Mouse (Mus musculus): Measurements from ENCODE around the gene Pbld2.
"Not testable (repeated sequence)": the region's sequence is repeated elsewhere in the genome, so short reads cannot be mapped to it uniquely, and the experiment has no call there.

The Pbld2 gene

DNA sequence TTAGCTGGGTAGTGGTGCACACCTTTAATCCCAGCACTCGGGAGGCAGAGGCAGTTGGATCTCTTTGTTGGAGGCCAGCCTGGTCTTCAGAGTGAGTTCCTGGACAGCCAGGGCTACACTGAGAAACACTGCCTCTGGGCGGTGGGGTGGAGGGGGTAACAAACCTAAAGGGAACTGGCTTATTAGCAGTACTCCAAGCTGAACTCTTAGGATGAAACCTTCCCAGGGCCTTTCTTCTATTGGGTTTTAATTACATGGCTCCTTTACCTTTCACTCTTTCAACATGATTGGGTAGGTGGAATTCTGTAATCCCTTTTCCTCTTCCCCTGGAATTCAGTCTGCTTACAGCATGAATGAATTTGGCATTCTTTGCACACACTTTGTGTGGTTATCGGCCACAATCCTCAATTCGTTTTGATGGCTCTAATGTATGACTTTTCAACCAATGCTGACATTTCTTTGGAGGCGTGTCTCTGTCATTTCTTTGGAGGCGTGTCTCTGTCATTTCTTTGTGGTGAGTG is 1.4 kb downstream of the Pbld2 start:
- no peak for DNase-seq (ENCODE audit: low spot score in 2 of 2)

DNA sequence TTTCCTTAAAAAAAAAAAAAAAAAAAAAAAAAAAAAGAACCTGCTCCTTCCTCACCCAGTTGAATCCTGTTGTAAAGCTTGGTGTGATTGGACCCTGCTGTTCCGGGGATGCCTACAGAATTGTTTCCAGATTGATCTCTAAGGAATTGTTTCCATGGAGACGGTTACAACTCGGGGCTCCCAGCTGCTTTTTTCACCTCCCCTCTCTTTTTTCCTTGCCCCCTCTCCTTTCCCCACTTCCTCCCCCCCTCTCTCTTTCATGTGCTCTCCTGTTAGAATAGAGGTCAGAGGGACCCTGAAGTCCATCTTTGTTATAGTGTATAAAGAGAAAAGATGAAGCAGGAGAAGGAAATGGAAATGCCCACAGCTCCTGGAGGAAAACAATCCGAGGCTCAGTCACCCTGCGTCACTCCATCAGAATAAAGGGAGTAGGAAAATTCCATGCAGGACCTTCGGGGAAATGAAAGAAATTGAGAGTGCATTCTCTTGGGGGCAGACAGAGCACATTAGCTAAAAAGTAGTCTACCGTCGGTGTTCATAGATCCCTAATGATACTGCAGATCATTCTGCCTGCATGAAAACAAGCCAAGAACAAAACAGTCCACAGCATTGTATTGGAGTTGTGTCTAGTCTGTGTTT is 2.2 kb downstream of the Pbld2 start:
- DNase-seq (ENCODE audit: low spot score in 2 of 2): peak in 1 of 2 experiments; percentile 27

DNA sequence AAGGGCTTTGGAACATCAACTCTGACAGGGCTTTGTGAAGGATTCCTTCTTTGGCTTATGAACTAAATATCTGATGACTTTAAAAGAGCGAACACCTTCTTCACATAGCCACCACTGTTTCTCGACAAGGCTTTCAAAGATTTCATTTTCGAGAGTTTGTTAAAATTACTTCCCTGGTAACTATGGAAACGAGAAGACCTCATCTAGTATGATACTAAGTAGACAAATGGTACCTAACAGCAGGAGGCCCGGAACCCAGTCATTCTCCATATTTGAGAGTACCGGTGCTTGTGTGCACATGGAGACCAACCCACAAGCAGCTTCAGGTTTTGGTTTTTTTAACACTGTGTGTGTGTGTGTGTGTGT is 2.7 kb downstream of the Pbld2 start:
- peak in 1 of 2 experiments; percentile 32 for DNase-seq (ENCODE audit: low spot score in 2 of 2)

DNA sequence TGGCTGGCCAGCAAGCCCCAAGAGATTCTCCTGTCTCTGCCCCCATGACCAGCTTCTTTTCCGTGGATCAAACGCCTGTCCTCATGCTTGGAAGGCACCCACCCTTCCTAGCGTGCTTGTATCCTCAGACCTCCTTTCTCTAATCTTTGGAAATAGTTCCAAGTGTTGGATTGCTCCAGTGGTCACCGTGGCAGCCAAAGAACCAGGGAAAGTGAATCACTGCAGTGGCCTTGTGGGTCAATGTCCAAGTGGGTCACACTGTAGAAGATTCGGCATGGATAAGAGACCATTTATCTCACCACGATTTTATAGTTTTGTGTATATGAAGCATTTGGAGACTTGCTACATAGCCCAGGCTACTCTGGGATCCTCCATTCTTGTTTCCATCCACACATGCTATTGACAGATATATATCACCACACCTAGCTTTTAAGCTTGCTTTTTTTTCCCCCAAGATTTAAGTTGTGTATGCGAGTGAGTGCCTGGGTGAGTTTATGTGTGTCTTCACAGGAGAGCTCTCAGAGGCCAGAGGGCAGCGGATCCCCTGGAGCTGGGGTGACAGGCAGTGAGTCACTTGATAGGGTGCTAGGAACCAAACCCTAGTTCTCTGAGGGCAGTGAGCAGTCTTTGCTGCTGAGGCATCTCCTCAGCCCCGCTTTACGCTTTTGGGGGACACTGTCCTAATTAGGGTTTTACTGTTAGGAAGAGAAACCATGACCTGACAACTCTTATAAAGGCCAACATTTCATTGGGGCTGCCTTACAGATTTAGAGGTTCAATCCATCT is 3.5 kb downstream of the Pbld2 start:
- DNase-seq (ENCODE audit: low spot score in 2 of 2): no peak

DNA sequence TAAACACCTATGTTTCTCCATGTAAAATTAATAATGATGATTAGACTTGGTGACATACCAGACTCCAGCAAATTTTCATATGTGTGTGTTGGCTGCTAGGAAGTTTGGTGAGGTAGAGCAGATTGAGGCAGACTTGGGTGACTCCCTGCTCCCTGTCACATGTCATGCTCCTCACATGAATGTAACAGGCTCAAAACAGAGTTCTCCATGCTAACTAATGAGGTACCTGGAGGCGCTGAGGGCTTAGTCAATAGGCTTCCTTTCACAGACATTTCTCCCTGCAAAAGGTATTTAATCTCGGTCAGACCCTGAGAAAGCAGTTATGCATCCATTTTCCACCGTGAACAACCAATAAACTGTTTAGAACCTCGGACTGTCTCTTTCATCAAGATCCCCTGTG is 4.3 kb downstream of the Pbld2 start:
- no peak for DNase-seq (ENCODE audit: low spot score in 2 of 2)

DNA sequence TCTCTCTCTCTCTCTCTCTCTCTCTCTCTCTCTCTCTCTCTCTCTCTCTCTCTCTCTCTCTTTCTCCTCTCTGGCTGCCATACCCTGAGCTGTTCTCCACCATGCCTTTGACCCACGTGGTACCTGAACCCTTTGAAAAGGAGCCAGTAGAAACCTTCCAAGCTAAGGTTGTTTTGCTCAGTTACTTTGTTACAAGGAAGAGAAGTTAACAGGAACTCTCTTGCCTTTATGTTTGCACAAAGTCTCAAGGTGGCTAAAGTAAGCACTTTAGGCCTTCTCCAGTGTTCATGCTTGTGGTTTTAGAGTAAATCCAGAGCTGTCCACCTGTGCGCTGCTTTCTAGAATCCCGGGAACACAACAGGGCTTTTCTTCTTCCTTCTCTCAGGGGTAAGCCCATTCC is 8.2 kb downstream of the Pbld2 start:
- no peak for DNase-seq (ENCODE audit: low spot score in 2 of 2)

DNA sequence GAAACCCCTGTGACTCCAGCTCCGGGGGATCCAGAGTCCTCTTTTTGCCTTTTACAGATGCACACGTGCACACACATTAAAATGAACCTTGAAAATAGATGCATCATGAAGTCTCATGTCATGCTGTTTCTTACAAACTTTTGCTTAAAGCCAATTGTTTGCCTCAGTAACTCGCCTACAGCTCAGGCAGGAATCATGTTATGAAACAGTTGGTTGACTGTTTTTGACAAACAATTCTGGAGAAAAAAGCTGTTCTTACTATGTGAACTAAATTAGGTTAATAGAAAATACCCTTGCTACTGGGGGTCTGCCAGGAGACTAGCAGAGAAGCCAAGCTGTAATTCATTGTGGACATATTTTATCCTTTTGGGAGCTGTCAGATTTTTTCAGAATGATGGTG is 8.8 kb downstream of the Pbld2 start:
- DNase-seq (ENCODE audit: low spot score in 2 of 2): no peak

DNA sequence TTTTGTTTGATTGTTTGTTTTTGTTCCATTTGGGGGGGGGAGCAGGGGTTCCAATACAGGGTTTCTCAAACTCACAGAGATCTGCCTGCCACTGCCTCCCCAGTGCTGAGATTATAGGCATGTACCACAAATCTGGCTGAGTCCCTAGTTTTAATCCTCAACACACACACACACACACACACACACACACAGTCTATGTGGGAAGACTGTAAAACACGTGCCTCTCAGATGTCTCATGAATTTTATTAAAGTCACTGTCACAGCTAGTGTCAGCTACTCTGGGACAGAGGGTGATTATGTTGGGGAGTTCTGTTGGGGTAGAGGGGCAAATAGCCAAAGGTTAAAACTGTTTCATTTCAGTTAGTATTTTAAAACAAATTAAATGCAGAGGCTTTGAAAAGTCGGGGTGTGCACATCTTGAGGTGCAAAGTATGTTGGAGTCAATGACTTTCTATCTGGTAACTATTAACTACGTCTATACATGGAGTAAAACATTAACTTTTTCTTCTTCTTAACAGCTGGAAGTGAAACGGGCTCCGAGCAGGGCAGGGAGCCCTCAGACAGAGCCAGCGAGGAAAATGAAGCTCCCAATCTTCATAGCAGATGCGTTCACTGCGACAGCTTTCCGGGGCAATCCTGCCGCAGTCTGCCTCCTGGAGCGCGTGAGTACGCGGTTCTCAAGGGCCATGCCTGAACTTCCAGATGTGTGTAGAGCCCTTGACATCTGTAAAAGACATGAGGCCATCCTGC is 14.6 kb downstream of the Pbld2 start:
- no peak for DNase-seq (ENCODE audit: low spot score in 2 of 2)

DNA sequence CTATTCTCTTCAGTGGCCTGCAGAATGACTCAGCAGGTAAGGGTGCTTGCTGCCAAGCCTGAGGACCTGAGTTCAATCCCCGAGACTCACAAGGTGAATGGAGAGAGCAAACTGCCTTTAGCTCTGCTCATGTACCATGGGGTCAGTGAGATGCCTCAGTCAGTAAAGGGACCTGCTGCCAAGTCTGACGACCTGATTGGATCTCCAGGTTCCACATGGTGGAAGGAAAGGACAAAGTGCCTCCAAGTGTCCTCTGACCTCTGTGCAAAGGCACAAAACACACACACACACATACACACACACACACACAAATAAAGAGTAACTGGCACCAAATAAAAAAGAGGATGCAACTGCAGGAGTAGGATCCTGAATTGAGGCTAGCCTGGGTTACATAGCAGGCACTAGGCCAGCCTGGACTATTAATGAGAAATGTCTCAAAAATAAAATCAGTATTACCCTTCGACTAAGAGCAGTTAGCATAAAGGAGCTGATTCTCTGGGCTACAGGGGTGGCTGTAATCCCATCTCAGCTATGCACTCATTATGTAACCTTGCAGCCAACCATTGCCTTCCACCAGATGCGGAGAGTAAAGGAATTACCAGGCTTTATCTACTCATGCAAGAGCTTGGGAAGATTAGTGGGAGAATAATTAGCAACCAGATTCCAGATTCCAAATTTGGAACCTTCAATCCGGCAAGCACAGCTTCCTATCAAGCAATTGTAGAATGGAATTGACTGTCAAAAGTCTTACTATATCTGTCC is 15.9 kb downstream of the Pbld2 start:
- DNase-seq (ENCODE audit: low spot score in 2 of 2): no peak

DNA sequence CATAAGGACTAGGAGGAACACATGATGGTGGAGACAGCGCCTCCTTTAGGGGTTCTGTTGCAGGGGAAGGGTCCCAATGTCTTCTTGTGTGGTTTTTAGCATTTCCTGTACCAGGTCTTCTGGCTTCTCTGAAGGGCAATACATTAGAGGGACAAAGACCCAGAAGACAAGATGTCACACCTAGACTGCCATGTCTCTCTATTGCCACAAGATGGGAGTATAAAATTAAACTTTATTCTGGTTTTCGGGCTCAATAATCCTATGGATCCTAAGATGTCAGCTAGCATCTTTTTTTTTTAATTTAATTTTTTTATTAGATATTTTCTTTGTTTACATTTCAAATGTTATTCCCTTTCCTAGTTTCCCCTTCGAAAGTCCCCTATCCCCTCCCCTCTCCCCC is 19.0 kb downstream of the Pbld2 start:
- DNase-seq (ENCODE audit: low spot score in 2 of 2): no peak

DNA sequence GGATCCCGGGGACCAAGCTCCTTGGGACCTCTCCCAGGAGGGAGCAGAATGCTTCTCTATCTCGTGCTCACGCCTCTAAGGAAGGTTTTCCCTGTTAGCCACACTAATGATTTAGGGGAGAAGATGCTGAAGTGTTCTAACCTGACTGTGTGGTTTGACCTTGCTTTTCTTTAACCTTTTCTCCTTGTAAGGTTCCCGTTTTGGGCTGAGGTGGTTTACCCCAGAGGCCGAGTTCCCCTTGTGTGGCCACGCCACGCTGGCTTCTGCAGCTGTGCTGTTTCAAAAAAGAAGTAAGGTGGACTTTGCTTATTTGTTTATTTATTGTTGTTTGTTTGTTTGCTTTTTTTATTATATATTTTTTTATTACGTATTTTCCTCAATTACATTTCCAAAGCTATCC is 23.6 kb downstream of the Pbld2 start:
- DNase-seq (ENCODE audit: low spot score in 2 of 2): no peak

DNA sequence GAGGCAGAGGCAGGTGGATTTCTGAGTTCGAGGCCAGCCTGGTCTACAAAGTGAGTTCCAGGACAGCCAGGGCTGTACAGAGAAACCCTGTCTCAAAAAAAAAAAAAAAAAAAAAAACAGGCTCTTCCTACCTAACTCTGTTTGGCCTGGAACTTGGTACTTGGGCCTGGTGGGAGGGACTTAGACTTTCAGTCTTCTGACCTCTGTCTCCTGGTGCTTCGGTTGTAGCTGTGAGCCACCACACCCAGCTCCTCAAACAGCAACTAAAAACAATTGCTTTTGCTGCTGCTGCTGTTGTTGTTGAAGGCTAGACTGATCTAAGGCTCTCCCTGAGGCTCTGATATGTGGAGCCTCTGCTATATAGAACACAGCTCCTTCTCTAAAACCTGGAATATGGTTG is 25.0 kb downstream of the Pbld2 start:
- no peak for DNase-seq (ENCODE audit: low spot score in 2 of 2)

DNA sequence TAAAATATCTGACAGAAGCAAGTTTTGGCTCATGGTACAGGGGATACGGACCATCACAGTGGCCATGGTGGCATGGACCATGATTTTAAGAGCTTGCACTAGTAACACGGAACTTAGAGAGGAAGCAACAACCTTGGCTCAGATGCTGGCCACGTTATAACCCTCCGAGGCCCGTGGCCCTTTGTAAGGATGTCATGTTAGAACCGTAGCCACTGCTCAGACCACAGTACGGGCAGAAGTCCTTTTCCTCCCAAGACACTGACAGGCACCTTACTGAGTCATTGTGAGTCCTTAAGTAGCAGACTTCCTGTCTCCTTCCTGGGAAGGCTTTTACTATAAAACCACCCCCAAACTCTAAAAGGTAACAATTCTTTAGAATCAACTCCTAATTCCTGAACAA is 27.2 kb downstream of the Pbld2 start:
- no peak for DNase-seq (ENCODE audit: low spot score in 2 of 2)

DNA sequence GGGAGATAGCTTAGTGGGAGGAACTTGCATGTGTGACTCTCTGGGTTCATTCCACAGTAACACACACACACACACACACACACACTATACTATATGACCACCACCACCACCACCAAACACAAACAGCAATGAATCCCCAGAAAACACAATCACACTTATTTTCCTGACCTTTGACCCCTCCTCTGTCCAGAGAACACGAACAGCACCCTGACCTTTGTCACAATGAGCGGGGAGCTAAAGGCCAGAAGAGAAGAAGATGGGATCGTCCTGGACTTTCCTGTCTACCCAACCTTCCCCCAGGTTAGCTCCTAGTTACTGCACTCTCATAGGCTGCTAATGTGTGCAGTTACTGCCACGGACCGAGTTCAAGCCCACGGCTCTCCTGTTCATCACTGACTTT is 27.9 kb downstream of the Pbld2 start:
- no peak for DNase-seq (ENCODE audit: low spot score in 2 of 2)

DNA sequence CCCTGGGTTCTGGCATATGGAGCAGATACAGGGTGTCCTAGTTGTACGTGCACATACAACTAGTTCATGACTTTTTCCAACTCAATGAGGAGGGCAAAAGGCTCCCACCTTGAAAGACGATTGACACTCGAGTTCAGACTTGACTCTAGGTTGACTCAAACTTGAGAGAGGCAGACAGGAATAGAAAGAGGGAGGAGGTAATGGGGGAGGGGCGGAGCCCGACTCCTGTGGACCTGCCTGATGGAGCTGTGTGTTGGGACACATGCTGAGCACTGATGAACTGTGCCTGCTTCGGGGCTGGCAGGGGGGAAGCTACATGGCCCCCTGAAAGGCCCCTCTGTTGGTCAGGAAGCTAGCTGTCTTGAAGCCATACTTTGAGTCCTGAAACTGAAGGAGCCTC is 28.9 kb downstream of the Pbld2 start:
- DNase-seq (ENCODE audit: low spot score in 2 of 2): no peak

DNA sequence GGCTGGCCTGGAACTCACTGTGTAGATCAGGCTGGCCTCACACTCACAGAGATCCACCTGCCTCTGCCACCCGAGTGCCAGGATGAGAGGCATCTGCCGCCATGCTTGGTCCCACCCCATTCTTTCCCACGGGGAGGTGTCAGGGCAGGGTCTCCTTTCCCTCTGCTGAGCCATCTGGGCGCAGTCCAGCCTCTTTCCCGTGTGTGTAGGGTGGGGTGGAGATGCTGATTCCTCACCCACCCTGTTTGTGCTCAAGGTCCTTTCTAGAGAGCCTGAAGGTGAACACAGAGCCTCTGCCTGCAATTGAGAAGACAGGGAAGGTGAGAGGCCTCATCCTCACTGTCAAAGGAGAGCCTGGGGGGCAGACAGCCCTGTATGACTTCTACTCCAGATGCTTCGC is 30.0 kb downstream of the Pbld2 start:
- DNase-seq (ENCODE audit: low spot score in 2 of 2): not testable (repeated sequence)

DNA sequence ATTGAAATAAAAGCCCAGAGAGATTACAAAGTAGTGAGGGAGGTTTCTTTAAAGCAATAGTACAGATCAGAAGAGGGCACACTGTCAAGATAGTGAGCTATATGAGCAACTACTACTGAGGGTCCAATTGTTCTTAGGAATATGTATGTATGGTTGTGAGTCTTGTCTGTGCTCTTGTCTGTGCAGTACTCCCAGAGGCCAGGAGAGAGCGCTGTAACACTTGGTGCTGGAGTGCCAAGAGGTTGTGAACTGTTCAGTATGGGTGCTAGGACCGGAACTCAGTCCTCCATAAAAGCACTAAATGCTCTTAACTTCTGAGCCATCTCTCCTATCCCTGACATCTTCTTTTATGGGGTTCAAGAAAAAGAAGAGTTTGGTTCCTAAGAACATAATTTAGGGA is 30.5 kb downstream of the Pbld2 start:
- no peak for DNase-seq (ENCODE audit: low spot score in 2 of 2)

DNA sequence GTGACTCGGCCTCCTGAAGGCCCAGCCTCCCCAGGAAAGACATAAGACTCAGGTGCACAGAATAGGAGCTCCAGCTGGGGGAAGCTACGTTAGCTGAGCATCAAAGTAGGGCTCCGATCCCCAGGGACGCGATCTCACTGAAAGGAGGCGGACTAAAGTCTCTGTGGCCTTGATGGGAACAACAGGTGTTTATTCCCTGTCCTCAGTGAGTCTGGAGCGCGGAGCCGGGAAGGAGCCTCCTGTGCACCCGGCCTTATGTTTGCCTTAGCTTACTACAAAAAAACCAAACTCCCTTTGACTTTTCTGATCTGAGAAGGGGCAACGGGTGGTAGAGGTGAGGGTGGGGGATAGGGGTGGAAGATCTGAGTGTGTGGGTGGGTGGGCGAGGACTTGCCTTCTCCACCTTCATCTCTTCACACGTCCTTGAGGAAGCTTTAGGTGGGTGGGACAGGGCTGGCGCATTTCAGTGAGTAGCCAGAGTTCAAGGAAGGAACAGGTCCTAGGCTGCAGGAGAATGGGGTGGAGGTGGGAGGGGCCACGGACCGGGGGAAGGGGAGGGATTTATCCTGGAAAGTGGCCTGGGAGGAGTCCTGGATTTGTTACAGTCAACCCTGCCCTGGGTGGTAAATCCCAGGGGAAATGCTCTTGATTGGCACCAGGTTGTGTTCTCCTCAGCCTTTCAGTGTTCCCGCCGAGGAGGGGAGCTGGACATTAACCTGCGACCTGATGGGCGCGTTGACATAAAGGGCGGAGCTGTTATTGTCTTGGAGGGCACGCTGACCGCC is 33.0 kb downstream of the Pbld2 start:
- no peak for DNase-seq (ENCODE audit: low spot score in 2 of 2)

DNA sequence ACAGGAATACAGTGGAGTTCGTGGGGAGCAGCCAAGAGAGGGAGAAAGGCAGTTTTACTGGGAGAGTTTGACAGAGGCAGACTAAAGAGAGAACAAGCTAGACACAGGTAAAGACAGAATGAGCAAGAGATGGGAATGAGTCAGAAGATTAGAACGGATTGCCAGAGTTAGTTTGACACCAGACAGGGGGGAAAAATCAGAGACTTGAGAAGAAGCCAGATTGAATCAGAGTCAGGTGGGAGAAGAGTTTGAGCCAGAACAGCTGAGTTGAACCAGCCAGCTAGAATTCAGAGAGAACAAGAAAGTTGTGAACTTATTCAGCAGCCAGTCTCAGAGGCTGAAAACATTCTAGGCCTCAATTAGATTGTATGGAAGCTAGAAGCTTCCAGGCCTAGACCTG is 35.7 kb downstream of the Pbld2 start, which contains the start of gene Pbld1:
Pbld1 (plus strand) TSS at position 301 of the 400 bp plus-strand sequence.
- DNase-seq (ENCODE audit: low spot score in 2 of 2): no peak

DNA sequence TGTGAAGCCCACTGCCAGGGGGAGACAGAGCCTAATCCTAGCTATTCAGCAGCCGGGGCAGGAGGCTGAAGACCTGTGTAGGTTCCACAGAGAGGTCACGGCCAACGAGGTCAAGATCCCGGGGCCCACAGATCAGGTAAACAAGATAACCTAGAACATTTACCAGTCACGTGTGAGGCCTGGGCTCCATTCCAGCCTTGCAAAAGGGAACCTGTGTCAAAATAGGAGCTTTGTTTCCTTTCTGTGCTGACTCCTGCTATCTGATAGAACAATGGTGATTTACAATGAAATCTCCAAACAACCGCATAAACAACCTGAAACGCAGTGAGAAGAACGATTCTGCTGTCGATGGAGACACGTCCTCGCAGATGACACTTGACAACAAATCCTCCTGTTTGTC is 36.3 kb downstream of the Pbld2 start:
- DNase-seq (ENCODE audit: low spot score in 2 of 2): no peak

DNA sequence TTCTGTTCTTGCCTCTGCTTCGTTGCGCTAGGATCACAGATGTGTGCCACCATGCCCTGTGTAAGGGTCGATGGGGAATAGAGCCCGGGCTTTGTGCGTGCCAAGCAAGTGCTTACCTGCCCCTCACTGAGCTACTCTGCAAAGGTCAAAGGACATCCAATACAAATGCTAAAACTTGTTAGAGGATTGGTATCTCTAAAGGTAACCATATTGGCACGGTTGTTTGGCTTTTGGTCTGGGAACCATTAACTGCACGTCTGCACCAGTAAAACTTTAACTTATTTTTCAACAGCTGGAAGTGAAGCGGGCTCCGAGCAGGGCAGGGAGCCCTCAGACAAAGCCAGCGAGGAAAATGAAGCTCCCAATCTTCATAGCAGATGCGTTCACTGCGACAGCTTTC is 37.2 kb downstream of the Pbld2 start:
- no peak for DNase-seq (ENCODE audit: low spot score in 2 of 2)
